Mouse (Mus musculus) hindbrain, embryonic 11.5 days (tissue): ENCODE results near the gene Foxred1. TPM values are rescaled to one million over a fixed set of nuclear protein-coding genes. Genes with fewer than 3 reads are reported as not detected.

Experiments
- ATAC-seq: fragments of 200-750 bp; cut with Nextera tagmentation; 2 replicates; pipeline ENCODE4 v1.8.0; 2017; ENCODE audit warnings: mild to moderate bottlenecking, moderate TSS enrichment, moderate library complexity; ENCODE audit not compliant: low FRiP score
- DNase-seq: peaks from one replicate; pipeline ENCODE4 v3.0.0-alpha.2; 2015; ENCODE audit warnings: low spot score
- H3K27ac ChIP-seq: fragments of 300-500 bp; sonication (generic); 2 replicates; pipeline ENCODE4 v1.5.1; 2014; ENCODE audit warnings: mild to moderate bottlenecking, low read depth, low read length
- H3K27me3 ChIP-seq: fragments of 300-500 bp; sonication (generic); 2 replicates; pipeline ENCODE4 v1.6.1; 2014; ENCODE audit warnings: mild to moderate bottlenecking, low read length, moderate library complexity, mixed read lengths; ENCODE audit not compliant: control insufficient read depth, insufficient read depth
- H3K36me3 ChIP-seq: fragments of 300-500 bp; sonication (generic); 2 replicates; pipeline ENCODE4 v1.6.1; 2014; ENCODE audit warnings: mild to moderate bottlenecking, low read length, moderate library complexity, mixed read lengths; ENCODE audit not compliant: control insufficient read depth, insufficient read depth
- H3K4me1 ChIP-seq: fragments of 300-500 bp; sonication (generic); replicated peaks from 2 replicates; pipeline ENCODE4 v1.6.1; 2014; ENCODE audit warnings: low read length, mixed read lengths; ENCODE audit not compliant: control insufficient read depth, insufficient read depth
- H3K4me2 ChIP-seq: fragments of 300-500 bp; sonication (generic); replicated peaks from 2 replicates; pipeline ENCODE4 v1.6.1; 2014; ENCODE audit warnings: mild to moderate bottlenecking, low read depth, low read length
- H3K4me3 ChIP-seq: fragments of 300-500 bp; sonication (generic); 2 replicates; pipeline ENCODE4 v1.5.1; 2014; ENCODE audit warnings: low read depth, low read length
- H3K9ac ChIP-seq: fragments of 300-500 bp; sonication (generic); 2 replicates; pipeline ENCODE4 v1.6.1; 2014; ENCODE audit warnings: low read depth, low read length
- H3K9me3 ChIP-seq: fragments of 300-500 bp; sonication (generic); 2 replicates; pipeline ENCODE4 v1.6.1; 2016; ENCODE audit warnings: low read length; ENCODE audit not compliant: control insufficient read depth
- WGBS: fragments of 180-500 bp; shearing (Covaris S2); extraction: QIAGEN DNeasy Blood & Tissue Kit; methylation state at CpG from one replicate; pipeline ENCODE4 v1.1.7; 2014; 5-methylcytosine and 5-hydroxymethylcytosine counted together
- polyA plus RNA-seq: library from polyadenylated mRNA; unstranded; fragments of >200 nt; fragmentation: Nextera tagmentation; extraction: Ambion mirVana; gene quantifications from 2 replicates; pipeline ENCODE4 v1.2.1, GENCODE M21; 2014

The Foxred1 gene
- polyA plus RNA-seq, 1 experiment from 2014 or later: 30.7 TPM

GRCm38 (mm10) chr9:35164142-35164874 is 46.5 kb downstream of the Foxred1 start:
- Histone ChIP-seq H3K9ac (no peak overlapping the region), H3K9me3 (no peaks in the 10 kb centered on the region), H3K4me2 (no peak overlapping the region), H3K4me1 (no peaks in the 10 kb centered on the region), H3K4me3 (no peak overlapping the region), H3K27me3 (no peaks in the 10 kb centered on the region), H3K27ac (no peak overlapping the region), H3K36me3 (no peaks in the 10 kb centered on the region)
- DNase-seq (no peak), ATAC-seq (no peak)
- WGBS: 86% methylated on average over 5 of the region's 5 CpGs

DNA sequence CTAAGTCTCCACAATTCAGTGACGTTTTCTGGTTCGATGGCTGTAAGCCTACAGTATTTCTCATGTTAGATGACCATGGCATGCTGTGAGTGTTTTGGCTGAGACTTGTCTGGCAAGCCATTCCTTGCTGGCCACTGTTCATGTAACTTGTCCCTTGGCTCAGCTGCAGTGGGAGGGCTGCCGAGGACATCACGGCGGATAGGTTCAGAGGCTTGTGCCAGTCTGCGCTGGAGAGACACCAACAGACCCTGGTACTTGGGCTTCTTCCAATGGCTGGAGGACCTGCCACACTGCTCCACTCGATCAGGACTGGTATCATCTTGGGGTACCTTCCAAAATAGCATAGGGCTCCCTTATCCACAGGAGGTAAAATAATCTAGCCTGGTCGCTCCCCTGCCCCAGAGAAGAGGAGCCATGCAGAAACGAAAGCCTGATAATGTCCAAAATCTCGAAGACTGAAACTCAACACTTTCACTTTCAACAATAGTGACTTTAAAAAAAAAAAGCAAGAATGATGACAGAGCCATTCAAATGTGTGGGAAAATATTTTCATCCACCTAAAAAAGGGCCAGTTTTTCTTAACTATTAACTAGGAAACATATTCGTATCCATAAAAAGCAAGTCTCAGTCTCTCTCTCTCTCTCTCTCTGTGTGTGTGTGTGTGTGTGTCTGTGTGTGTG is 47.7 kb downstream of the Foxred1 start:
- Histone ChIP-seq H3K36me3 (no peaks in the 10 kb centered on the region), H3K27ac (no peak overlapping the region), H3K4me3 (no peak overlapping the region), H3K9ac (no peak overlapping the region), H3K9me3 (no peaks in the 10 kb centered on the region), H3K4me1 (no peaks in the 10 kb centered on the region), H3K4me2 (no peak overlapping the region), H3K27me3 (no peaks in the 10 kb centered on the region)
- WGBS: 93% methylated on average over 11 of the region's 11 CpGs
- no peak for DNase-seq
- ATAC-seq: no peak

GRCm38 (mm10) chr9:35161721-35162120 is 49.1 kb downstream of the Foxred1 start:
- Histone ChIP-seq H3K4me3 (no peak overlapping the region), H3K27ac (no peak overlapping the region), H3K36me3 (no peaks in the 10 kb centered on the region), H3K4me2 (no peak overlapping the region), H3K27me3 (no peaks in the 10 kb centered on the region), H3K4me1 (no peaks in the 10 kb centered on the region), H3K9ac (no peak overlapping the region), H3K9me3 (no peaks in the 10 kb centered on the region)
- WGBS: 95% methylated on average over 7 of the region's 7 CpGs
- DNase-seq (no peak), ATAC-seq (no peak)

DNA sequence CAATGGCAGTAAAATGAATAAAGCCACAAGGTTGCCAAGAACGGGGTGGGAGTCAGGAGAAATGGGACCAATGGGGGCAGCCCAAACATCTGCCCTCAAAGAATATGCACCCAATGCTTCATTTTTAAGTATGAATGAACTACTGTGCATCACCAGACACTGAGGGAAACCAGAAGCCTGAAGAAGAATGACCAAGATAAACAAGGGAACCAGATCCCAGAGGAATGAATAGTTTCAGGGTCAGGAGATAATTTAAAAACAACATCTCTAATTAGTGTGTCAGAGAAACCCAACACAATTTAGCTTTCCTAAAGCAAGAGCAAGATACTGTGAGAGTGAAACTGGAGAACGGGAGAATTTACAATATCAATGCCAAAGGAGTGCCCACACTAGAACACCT is 50.2 kb downstream of the Foxred1 start:
- Histone ChIP-seq H3K9me3 (no peaks in the 10 kb centered on the region), H3K4me1 (no peaks in the 10 kb centered on the region), H3K36me3 (no peaks in the 10 kb centered on the region), H3K27ac (no peak overlapping the region), H3K9ac (no peak overlapping the region), H3K4me3 (no peak overlapping the region), H3K4me2 (no peak overlapping the region), H3K27me3 (no peaks in the 10 kb centered on the region)
- WGBS: 71% methylated on average over 2 of the region's 2 CpGs
- DNase-seq (no peak), ATAC-seq (no peak)

GRCm38 (mm10) chr9:35158477-35158876 is 52.4 kb downstream of the Foxred1 start:
- H3K9ac ChIP-seq: no peak overlapping the region
- no peaks in the 10 kb centered on the region for H3K4me1 ChIP-seq
- H3K27me3 ChIP-seq: no peaks in the 10 kb centered on the region
- WGBS: 87% methylated on average over 3 of the region's 3 CpGs
- no peak overlapping the region for H3K4me2 ChIP-seq
- ATAC-seq (no peak), DNase-seq (no peak)
- H3K4me3 ChIP-seq: no peak overlapping the region
- H3K9me3 ChIP-seq: no peaks in the 10 kb centered on the region
- H3K27ac ChIP-seq: no peak overlapping the region
- no peaks in the 10 kb centered on the region for H3K36me3 ChIP-seq

DNA sequence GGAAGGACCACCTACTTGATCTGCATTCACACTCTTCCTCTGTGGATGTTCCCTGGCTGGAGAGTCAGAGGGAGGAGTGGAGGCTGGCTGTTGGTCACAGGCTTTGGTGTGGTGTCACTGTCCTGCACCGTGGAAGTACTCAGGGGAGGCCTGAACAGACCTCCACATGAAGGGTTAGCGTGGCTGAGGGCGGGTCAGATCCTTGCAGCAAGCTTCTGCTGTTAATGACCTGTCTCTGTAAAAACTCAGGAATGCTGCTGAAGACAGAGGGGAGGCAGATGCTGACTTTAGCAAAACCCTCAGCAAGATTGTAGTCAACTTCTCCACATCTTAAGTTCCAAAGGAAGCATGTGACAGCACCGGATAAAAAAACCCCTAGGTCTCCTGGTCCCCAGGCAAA is 54.0 kb downstream of the Foxred1 start:
- no peaks in the 10 kb centered on the region for H3K36me3 ChIP-seq
- no peak overlapping the region for H3K4me3 ChIP-seq
- H3K27me3 ChIP-seq: no peaks in the 10 kb centered on the region
- H3K9me3 ChIP-seq: no peaks in the 10 kb centered on the region
- no peak overlapping the region for H3K9ac ChIP-seq
- 86% methylated on average over 4 of the region's 4 CpGs for WGBS
- no peak overlapping the region for H3K4me2 ChIP-seq
- DNase-seq (no peak), ATAC-seq (no peak)
- no peak overlapping the region for H3K27ac ChIP-seq
- H3K4me1 ChIP-seq: no peaks in the 10 kb centered on the region

GRCm38 (mm10) chr9:35156002-35156710 is 54.7 kb downstream of the Foxred1 start:
- DNase-seq (no peak), ATAC-seq (no peak)
- Histone ChIP-seq H3K27ac (no peak overlapping the region), H3K4me3 (no peak overlapping the region), H3K9ac (no peak overlapping the region), H3K4me1 (no peaks in the 10 kb centered on the region), H3K4me2 (no peak overlapping the region), H3K27me3 (no peaks in the 10 kb centered on the region), H3K9me3 (no peaks in the 10 kb centered on the region), H3K36me3 (no peaks in the 10 kb centered on the region)
- WGBS: 94% methylated on average over 5 of the region's 5 CpGs
